Mouse (Mus musculus) heart, embryonic 10.5 days (tissue): Measurements from ENCODE around the gene Ddrgk1. TPM values are rescaled to one million over a fixed set of nuclear protein-coding genes. Genes with fewer than 3 reads are reported as not detected.

ENCODE experiments used
- DNase-seq: peaks from one replicate; pipeline ENCODE4 v3.0.0-alpha.2; 2017; ENCODE audit warnings: low spot score
- H3K27ac ChIP-seq: fragments of 300-500 bp; sonication (generic); 2 replicates; pipeline ENCODE4 v1.5.1; 2016; ENCODE audit warnings: mild to moderate bottlenecking
- H3K27me3 ChIP-seq: fragments of 300-500 bp; sonication (generic); 2 replicates; pipeline ENCODE4 v1.6.1; 2016; ENCODE audit warnings: mild to moderate bottlenecking; ENCODE audit not compliant: poor library complexity, insufficient read depth, severe bottlenecking
- H3K36me3 ChIP-seq: fragments of 300-500 bp; sonication (generic); 2 replicates; pipeline ENCODE4 v1.6.1; 2016; ENCODE audit warnings: mild to moderate bottlenecking, moderate library complexity
- H3K4me1 ChIP-seq: fragments of 300-500 bp; sonication (generic); 2 replicates; pipeline ENCODE4 v1.6.1; 2016; ENCODE audit warnings: mild to moderate bottlenecking
- H3K4me3 ChIP-seq: fragments of 300-500 bp; sonication (generic); 2 replicates; pipeline ENCODE4 v1.5.1; 2016; ENCODE audit warnings: mild to moderate bottlenecking, moderate library complexity
- H3K9me3 ChIP-seq: fragments of 300-500 bp; sonication (generic); 2 replicates; pipeline ENCODE4 v1.6.1; 2016; ENCODE audit warnings: mild to moderate bottlenecking, moderate library complexity
- WGBS: fragments of 180-500 bp; shearing (Covaris S2); methylation state at CpG from one replicate; pipeline ENCODE4 v1.1.7; 2016; 5-methylcytosine and 5-hydroxymethylcytosine counted together
- polyA plus RNA-seq: library from polyadenylated mRNA; unstranded; fragments of >200 nt; fragmentation: Nextera tagmentation; extraction: Ambion mirVana; gene quantifications from 2 replicates; pipeline ENCODE4 v1.2.1, GENCODE M21; 2016

Ddrgk1 gene
- polyA plus RNA-seq, 1 experiment from 2014 or later = 54.8 TPM

DNA sequence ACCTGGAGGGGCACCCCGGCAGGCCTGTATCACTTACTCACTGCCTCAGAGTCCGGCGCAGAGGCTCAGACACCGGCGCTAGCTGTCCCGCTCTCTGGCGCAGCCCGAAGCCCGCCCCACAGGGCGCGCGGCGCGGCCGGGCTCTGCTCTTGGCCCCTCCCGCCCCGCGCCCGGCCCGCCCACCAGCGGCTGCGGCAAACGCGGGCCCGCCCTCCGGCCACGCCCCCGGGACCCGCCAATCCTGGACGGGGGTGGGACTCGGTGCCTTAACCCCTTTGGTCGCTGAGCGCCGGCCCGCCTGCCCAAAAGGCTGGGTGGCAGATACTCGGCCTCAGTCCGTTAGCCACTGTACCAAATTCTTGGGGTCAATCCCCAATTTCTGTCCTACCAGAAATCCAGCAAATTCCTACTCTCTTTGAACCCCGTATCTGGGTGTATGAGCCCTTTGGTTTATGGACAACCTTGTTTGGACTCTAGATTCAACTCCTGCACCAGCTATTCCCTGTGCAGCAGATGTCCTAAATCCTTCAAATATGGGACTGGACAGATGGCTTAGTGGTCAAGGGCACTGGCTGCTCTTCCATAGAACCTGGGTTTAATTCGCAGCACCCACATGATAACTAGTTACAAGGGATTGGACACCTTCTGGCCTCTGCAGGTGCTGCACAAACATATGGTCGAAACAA is 21.6 kb downstream of the Ddrgk1 start, which contains the start of gene Lzts3:
Gene Lzts3, minus strand, starts transcription at position 120 of the 686 bp plus-strand sequence.
- Histone ChIP-seq H3K4me3 (peak within 1 kb of the TSS; percentile 77), H3K9me3 (no peaks in the 10 kb centered on the region), H3K27ac (peak within 1 kb of the TSS; percentile 84), H3K36me3 (peaks cover 6% of the 10 kb centered on the region; the same call in 1 of the 2 replicates), H3K4me1 (peaks cover 14% of the 10 kb centered on the region), H3K27me3 (peaks cover 43% of the 10 kb centered on the region)
- 3% methylated on average over 40 of the region's 40 CpGs for WGBS
- DNase-seq = peak; percentile 95

DNA sequence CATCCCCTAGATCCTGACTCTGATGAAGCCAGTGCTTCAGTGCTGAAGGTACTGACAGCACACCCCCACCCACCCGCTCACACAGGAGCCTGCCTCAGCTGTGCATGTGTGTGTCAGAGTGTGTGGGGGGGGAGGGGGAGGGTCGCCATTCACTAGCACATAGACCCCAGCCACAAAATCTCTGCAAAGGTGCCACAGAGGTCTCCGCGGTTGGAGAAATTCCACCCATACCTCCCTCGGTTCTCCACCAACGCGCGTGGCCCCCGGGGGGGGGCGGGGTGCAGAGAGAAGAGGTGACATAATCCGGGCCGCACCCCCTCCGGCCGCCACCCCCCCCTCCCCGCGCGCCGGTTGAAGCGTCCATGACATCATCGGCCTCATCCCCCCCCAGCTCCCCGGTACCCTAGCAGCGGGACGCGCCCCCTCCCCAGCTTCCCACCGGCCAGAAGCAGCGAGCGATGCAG is 22.2 kb downstream of the Ddrgk1 start:
- no peaks in the 10 kb centered on the region for H3K9me3 ChIP-seq
- WGBS = under 1% methylated on average over 27 of the region's 27 CpGs
- H3K27ac ChIP-seq = peak overlapping the region; percentile 84
- H3K4me3 ChIP-seq = peak overlapping the region; percentile 77
- DNase-seq = no peak
- peaks cover 49% of the 10 kb centered on the region for H3K27me3 ChIP-seq
- H3K4me1 ChIP-seq = peaks cover 14% of the 10 kb centered on the region
- peaks cover 6% of the 10 kb centered on the region; the same call in 1 of the 2 replicates for H3K36me3 ChIP-seq

DNA sequence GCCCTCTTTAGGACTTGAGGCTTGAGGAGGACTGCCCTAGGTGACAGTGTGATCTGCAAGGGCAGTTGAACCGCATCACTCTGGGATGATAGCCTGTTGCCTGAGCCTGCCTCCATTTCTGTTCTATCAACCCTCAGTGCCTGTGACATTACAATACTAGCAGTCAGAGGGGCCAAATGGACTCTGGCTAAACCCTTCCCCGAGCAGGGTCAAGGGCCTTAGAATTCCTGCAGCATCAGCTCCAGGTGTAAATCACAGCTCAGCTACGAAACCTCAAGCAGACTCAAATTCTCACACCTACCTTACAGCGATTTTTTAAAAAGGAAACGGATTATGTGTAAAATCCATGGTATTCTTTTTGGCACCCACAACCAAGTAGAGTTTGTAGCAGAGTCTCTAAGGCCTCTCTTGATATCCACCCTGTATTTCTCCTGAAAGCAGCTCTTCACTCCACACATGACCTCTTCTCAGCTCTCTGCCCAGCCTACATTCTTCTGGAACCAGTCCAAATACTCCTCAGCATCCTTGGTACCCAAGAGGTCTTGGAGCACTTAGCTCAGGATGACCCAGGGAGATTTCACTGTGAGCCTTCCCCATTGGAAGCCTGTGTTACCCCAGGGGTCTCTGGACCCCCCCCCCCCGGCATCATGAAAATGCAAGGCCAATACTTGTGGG is 23.0 kb downstream of the Ddrgk1 start:
- Histone ChIP-seq H3K27ac (no peak overlapping the region), H3K36me3 (no peaks in the 10 kb centered on the region), H3K9me3 (no peaks in the 10 kb centered on the region), H3K4me3 (0 out of 2 replicates have a peak overlapping the region, but pooled peaks have one; percentile 77), H3K4me1 (peaks cover 14% of the 10 kb centered on the region), H3K27me3 (peaks cover 57% of the 10 kb centered on the region)
- 67% methylated on average over 6 of the region's 6 CpGs for WGBS
- no peak for DNase-seq

DNA sequence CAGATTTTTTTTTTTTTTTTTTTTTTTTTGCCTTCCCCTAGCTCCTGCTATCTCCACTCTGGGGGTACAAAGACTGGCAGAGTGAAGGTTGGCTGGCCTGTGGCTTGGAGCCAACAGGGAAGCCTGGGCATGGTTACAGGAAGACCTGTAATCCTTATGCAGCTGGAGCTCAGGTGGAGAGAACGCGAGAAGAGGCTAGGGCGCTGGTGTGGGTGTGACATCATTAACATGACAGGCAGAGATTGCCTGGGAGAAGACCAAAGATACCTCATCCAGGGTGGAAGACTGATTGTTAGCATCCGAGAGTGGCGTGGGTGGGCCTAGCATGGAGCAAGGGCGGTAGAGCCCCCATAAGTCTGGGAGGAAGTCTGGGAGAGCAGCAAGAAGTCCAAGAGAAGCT is 25.2 kb downstream of the Ddrgk1 start:
- Histone ChIP-seq H3K36me3 (0 out of 2 replicates have a peak, but pooled peaks cover 3% of the 10 kb centered on the region), H3K27me3 (peaks cover 79% of the 10 kb centered on the region), H3K9me3 (no peaks in the 10 kb centered on the region), H3K4me3 (no peak overlapping the region), H3K27ac (no peak overlapping the region), H3K4me1 (peaks cover 35% of the 10 kb centered on the region)
- no peak for DNase-seq
- WGBS = 59% methylated on average over 6 of the region's 6 CpGs

DNA sequence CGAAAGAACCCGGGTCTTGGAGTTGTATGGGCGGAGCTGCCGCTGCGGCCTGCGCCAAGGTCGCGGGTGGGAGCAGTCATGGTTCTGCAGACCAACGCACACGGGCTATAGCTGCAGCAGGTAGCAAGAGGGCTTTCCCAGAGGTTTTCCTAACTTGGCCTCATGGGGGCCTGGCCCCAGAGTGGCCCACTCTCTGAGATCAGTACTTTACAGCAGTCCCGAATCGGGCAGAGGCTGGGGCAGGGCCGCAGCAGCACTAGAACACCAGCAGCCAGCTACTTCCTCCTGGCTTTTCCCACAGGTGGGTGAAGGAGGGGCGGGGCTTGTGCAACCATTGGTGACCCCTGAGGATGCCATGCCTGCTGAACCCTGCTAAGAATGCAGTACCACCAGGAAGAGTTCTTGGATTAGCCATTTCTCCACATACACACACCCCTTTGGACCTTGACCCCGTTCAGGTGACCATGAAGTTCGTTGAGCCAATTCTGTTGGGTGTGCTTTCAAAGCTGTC is 26.3 kb downstream of the Ddrgk1 start:
- no peaks in the 10 kb centered on the region for H3K9me3 ChIP-seq
- H3K27me3 ChIP-seq = peaks cover 90% of the 10 kb centered on the region
- H3K4me3 ChIP-seq = no peak overlapping the region
- 0 out of 2 replicates have a peak, but pooled peaks cover 3% of the 10 kb centered on the region for H3K36me3 ChIP-seq
- no peak for DNase-seq
- H3K4me1 ChIP-seq = peaks cover 40% of the 10 kb centered on the region
- H3K27ac ChIP-seq = no peak overlapping the region
- 24% methylated on average over 16 of the region's 16 CpGs for WGBS

DNA sequence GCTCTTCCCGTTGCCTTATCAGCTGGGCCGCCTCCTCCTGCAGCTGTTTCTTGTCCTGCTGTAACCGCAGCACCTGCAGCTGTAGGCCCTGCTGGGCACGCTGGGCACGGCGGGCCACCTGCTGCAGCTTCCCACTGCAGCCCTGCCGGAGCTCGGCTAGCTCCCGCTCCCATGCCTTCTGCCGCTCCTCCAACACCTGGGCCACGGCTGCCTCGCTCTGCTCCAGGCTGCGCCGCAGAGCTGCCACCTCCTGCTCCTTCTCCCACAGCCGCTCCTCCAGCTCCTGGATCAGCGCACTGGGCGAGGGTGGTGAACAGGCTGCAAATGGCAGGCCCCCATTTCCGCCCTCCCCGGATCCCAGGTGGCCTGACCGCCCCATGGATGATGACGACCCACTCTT is 28.6 kb downstream of the Ddrgk1 start:
- Histone ChIP-seq H3K27ac (no peak overlapping the region), H3K9me3 (no peaks in the 10 kb centered on the region), H3K4me1 (peaks cover 25% of the 10 kb centered on the region), H3K27me3 (peaks cover 81% of the 10 kb centered on the region), H3K36me3 (0 out of 2 replicates have a peak, but pooled peaks cover 3% of the 10 kb centered on the region), H3K4me3 (peak overlapping the region; percentile 61)
- 7% methylated on average over 21 of the region's 21 CpGs for WGBS
- no peak for DNase-seq

DNA sequence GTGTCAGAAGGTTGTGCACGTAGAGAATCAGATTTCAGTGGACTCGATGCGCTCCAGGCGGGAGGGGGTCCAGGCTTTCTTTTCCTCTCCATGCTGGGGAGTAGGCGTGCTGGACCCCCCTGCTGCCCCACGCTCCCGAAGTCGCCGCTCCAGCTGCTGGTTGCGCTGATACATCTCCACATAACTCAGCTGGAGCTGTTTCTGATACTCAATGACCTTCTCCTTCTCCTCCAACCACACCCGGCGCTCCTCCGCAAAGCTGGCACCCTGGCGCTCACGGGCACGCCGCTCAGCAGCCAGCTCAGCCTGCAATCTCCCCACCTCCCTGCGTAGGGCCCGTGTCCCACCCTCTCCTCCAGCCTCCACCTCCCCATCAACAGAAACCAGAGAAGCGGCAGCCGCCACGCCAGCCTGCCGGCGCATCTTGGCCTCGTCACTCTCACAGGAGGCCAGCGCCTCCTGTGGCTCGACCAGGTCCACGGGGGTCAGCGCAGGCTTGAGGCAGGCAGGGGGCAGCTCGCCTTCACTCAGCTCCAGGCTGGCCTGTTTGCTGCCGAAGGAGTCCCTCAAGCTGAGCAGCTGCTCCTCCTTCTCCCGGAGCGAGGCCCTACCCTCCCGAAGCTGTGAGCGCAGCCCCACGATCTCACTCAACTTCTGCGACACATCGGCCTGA is 29.6 kb downstream of the Ddrgk1 start:
- DNase-seq = no peak
- Histone ChIP-seq H3K4me1 (peaks cover 25% of the 10 kb centered on the region), H3K27me3 (peaks cover 71% of the 10 kb centered on the region), H3K9me3 (no peaks in the 10 kb centered on the region), H3K36me3 (0 out of 2 replicates have a peak, but pooled peaks cover 3% of the 10 kb centered on the region), H3K27ac (peak overlapping the region; percentile 31), H3K4me3 (peak overlapping the region; percentile 61)
- WGBS = under 1% methylated on average over 38 of the region's 38 CpGs

DNA sequence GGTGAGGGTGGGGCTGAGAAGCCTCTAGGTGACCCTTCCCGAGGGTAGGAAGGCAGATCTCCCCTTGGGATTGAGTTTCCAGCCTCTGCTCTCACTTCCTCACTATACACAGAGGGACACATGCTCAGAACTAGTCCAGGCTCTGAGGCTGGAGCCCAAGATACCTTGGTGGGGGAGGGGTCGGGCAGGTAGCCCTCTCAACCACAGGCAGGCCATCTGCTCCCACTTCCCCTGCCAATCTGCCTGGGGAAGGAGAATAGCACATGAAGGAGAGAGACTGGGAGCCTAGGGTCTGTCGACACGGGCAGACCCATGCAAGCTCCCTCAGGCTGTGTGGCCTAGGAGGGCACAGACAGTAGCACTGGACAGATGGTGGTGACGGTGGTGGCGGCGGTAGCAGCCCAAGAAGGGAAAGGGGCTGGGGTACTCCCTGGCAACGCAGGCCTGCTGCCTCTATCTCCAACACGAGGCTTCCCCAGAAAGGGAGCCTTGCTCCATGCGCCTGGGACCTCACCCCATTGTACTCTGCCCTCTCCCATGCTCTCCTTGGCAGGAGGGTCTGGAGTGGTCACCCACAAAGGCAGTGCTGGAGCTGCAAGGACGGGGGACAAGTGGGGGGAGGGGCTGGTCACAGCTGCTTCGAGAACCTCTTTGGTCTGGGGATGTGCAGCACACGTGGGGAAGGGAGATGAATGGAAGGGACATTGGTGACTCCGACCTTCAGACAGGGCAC is 30.3 kb downstream of the Ddrgk1 start:
- Histone ChIP-seq H3K9me3 (no peaks in the 10 kb centered on the region), H3K27ac (peak overlapping the region; percentile 31), H3K4me1 (peaks cover 25% of the 10 kb centered on the region), H3K36me3 (0 out of 2 replicates have a peak, but pooled peaks cover 3% of the 10 kb centered on the region), H3K27me3 (peaks cover 64% of the 10 kb centered on the region), H3K4me3 (peak overlapping the region; percentile 61)
- no peak for DNase-seq
- 16% methylated on average over 13 of the region's 14 CpGs for WGBS

DNA sequence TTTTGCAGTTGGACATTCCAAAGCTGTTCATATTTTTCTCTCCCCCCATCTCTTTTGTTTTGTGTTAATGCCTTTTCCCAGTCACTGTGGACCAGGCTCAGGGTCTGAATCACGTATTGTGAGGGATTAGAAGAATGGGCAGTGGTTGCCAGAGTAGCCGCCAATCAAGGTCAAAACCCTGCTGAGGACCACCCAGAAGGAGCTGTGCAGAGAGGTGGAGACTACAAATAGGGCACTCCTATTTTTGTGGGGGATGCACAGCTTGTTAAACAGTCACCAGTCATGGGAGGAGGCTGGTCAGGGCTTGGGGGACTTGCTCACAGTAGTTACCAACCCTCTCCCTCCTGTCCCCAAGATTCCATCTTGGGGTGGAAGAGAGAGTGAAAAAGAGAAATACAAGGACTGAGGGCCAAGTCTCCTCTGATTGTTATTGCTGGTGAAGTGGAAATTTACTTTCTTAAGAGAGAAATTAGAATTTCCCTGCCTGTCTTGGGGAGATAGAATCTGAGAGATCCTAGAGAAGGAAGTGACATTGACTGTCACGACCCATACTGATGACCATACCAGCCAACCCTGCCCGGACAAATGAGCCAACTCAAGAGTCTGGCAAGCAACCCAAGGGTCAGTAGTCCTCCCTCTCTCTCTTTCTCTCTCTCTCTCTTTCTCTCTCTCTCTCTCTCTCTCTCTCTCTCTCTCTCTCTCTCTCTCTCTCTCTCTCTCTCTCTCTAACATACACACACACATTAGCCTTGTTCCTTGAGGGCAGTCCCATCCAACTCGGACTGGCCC is 31.4 kb downstream of the Ddrgk1 start:
- Histone ChIP-seq H3K27ac (no peak overlapping the region), H3K27me3 (peaks cover 53% of the 10 kb centered on the region), H3K9me3 (no peaks in the 10 kb centered on the region), H3K4me1 (peaks cover 32% of the 10 kb centered on the region), H3K4me3 (no peak overlapping the region), H3K36me3 (0 out of 2 replicates have a peak, but pooled peaks cover 3% of the 10 kb centered on the region)
- no peak for DNase-seq
- WGBS = 57% methylated on average over 5 of the region's 5 CpGs

DNA sequence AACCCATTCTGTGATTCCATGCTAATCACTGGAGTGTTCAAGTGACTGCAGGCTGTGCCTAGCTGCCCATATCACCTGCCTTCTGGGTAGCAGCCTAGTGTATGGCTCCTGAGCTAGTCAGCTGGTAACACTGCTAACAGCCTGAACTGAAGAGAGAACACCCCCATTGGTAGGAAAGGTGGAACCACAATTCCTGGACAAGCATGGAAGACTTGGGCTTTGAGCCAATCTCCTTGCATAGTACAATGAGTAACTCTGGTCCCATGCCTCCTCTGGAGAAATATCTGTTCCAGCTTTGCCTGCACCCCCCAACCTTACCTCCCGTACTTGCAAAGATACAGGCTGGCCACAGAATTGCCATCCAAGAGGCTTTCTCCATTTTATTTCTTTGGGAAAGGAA is 32.0 kb downstream of the Ddrgk1 start:
- DNase-seq = no peak
- H3K9me3 ChIP-seq = no peaks in the 10 kb centered on the region
- H3K27ac ChIP-seq = no peak overlapping the region
- H3K27me3 ChIP-seq = peaks cover 46% of the 10 kb centered on the region
- H3K36me3 ChIP-seq = peaks cover 9% of the 10 kb centered on the region
- H3K4me1 ChIP-seq = peaks cover 32% of the 10 kb centered on the region
- H3K4me3 ChIP-seq = no peak overlapping the region
- 68% methylated on average over 1 of the region's 1 CpGs for WGBS

DNA sequence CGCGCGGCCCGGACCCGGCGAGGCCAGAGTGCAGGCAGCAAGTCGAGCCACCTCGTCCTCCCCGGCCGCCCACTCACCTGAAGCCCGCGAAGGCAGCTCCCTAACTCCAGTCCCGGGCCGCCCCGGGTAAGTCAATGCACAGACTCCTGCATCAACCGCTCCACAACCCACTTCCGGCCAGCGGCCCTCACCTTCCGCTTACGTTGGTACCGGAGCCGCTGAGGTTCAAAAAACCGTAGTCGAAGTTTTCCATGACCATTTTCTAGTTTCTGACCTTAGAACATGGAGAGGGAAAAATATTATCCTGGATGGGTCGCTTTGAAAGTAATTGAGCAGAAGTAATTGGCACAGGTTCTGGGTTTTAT is 34.6 kb downstream of the Ddrgk1 start, which contains the start of the genes Fastkd5 and Ubox5:
Gene Fastkd5, minus strand, starts transcription at position 189 of the 365 bp plus-strand sequence.
Gene Ubox5, minus strand, starts transcription at position 200 of the 365 bp plus-strand sequence.
- Histone ChIP-seq H3K36me3 (peaks cover 29% of the 10 kb centered on the region), H3K4me3 (peak within 1 kb of the TSS; percentile 99), H3K27ac (peak within 1 kb of the TSS; percentile 95), H3K4me1 (peaks cover 16% of the 10 kb centered on the region), H3K9me3 (no peaks in the 10 kb centered on the region), H3K27me3 (peaks cover 20% of the 10 kb centered on the region)
- DNase-seq = peak; percentile 93
- under 1% methylated on average over 25 of the region's 25 CpGs for WGBS
